Mouse (Mus musculus) A20 (cell line): ENCODE data around the gene Thsd4.
"Not testable (repeated sequence)": the region's sequence is repeated elsewhere in the genome, so short reads cannot be mapped to it uniquely, and the experiment has no call there.

ENCODE experiments used
- DNase-seq: peaks from one replicate; pipeline ENCODE4 v3.0.0-alpha.2; 2011; ENCODE audit warnings: low read depth, low spot score

Gene Thsd4

DNA sequence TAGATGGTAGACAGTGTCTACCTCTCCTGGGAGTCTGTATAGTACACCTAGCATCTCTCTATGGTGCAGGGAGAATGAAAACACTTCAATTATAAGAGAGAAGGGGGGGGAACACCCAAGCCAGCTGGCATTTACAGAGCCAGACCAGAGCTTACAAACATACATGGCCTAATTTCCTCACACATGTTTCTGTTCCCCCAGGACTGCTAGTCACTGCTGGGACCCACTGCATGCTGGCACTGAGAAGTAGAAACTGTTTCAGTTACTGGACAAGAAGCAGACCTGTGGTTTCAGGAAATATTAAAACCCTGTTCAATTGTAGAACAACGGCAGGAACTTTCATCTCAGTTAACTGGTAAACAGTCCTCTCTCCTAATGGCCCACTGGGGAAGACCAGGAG is 308.7 kb downstream of the Thsd4 start:
- DNase-seq: no peak

DNA sequence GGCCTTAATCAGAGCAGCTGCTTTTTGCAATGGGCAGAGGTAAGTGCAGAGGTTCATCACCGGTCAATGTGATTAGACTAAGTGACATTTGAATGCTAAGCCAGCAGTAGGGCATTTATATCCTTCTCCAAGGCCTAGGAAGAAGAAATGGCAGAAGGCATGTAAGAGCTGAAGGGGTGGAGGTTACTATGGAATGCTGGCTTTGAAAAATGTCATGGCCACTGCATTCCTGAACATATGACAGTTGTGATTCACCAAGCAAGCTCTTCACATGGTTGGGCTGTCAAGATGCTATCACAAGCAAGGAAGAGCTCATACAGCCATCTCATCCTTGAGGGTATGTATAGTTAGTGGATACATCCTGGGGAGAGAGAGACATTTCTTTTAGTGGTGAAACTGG is 313.0 kb downstream of the Thsd4 start:
- no peak for DNase-seq

DNA sequence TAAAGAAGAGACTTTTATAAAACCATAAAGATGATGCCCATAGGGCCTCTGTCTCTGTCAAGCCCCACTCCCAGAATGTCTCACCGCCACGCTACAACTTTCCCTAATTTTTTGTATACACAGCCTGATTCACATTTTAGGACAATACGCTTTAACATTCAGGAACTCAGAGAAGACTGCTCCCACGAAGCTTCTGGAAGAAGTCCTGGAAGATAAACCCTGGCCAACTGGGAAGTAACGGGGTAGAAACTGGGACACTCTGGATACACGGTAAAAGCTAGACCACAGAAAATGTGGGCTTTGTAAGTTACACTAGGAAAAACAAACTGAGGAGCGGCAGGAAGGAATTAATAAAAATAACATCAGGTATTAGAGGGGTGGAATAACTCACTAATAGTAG is 318.7 kb downstream of the Thsd4 start:
- no peak for DNase-seq

DNA sequence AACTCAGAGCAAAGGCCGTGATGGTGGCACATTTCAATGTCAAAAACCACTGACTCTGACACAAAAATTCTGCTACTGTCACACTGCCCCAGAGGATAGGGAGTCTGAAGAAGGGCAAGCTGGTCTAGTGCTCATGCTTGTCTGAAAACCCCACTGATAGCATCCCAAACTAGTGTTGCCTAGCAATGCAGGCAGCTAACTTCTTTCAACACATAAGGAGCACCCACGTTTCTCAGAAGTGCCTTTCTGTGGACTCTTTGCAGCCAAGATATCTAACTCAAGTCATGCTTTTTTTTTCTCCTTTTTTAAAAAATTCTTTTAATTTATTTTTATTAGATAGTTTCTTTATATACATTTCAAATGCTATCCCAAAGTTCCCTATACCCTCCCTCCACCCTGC is 321.4 kb downstream of the Thsd4 start:
- no peak for DNase-seq

DNA sequence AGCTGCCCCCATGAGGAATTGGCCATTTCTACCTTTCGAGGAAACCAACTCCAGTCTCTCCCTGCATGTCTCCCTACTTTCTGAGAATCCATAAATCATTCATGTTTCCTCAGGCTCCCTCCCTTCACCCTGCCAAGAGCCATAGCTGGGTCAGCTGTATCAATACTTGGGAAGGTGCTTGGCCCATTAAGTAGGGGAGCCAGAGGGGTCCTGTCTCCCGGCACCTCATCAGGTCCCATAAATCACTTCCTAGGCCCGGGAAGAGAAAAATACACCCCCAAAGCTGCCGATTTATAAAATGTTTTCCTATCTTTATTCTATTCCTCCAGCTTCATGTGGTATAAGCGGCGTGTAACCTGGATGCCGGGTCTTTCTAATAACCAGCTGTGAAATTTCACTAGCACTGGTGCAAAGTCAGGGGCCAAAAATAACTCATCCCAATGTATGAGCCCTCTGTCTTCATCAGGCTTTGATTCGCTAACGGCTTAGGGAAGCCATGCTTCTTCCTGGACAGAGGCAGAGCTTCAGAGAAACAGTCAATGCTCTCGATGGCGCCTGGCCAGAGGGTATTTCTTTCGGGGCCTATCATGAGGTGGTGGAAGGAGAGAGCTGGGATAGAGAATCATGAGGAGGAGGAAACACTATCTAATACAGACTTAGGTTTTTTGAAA is 323.2 kb downstream of the Thsd4 start:
- no peak for DNase-seq

DNA sequence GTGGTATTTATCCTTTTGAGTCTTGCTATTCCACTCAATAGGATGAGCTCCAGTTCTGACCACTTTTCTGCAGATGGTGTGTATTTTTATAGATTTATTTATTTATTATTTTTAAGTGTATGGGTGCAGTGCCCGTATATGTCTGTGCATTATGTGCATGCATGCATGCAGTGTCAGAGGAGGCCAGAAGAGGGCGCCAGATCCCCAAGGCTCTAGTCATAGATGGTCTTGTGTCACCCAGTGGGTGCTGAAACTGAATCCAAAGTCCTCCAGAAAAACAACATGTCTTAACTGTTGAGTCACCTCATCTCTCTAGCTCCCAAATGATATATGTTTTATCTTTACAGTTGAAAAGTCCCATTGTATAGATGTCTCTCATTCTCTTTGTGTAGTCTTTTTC is 326.3 kb downstream of the Thsd4 start:
- peak; percentile 59 for DNase-seq

DNA sequence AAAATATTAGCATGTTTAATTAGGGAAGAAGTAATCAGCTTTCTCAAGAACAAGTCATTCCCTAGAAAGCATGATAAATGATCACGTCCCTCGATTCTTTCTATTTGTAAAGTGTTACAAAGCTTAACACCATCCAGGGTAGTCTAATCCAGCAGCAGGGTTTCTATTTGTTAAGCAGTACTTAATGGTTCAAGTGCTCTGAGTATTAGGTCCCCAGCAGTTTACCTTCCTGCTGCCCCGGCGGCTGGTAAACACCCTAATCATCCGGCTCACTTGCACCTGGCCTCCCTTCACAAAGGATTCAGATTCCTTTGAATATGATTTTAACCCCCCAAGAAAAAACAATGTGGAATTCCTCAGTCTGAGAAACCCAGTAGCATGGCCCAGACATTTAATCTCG is 326.9 kb downstream of the Thsd4 start:
- no peak for DNase-seq

DNA sequence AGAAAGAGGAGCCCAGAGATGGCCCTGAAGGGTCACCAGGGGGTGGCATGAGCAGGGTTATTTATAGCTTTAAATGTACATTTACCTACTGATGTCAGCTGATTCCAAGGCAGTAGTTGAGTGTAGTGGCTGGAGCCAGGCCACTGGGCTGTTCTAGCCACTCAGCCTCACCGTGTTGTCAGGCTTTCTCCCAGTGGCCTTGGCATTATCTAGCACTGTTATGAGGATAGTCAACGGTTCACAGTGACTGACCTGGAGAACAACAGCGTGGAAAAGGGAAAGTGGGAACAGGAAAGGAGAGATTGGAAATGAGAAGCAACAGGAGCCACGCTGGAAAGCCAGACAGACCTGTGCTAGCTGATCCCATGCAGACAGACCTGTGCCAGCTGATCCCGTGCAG is 329.5 kb downstream of the Thsd4 start:
- DNase-seq: no peak

DNA sequence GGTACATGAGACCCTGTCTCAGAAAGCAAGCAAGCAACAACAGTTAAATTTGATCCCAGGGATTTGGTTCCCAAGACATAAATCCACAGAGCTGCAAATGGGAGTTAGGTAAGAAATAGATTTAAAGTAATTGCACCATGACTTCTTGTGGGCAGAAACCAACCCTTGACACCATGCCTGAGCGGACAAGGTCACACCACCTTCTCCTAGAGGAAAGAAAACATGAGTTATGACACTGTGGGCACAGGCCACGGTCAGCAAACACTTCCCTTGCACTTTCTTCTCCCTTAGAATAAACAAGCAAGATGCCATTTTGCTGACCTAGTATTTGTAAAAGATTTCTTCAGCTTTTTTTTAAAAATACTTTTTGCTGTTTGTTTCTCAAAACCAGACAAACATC is 334.4 kb downstream of the Thsd4 start:
- no peak for DNase-seq

DNA sequence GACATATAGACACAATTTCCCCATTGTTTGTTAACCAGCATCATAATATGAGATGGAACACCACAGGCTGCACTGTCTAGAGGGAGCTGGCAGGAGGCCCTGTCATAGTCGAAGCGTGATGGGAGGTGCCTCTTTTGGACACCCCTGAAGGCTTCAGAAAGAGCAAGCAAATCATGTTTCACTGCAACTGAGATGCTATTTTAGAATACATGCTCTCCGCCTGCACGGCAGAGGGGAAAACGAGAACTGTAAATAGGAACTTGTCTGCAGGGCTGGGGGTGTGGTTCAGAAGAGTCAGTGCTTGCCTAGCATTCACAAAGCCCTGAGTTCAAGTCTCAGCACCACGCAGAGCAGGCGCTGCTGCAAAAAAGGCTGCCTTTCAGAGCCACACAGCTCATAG is 334.9 kb downstream of the Thsd4 start:
- peak; percentile 90 for DNase-seq

DNA sequence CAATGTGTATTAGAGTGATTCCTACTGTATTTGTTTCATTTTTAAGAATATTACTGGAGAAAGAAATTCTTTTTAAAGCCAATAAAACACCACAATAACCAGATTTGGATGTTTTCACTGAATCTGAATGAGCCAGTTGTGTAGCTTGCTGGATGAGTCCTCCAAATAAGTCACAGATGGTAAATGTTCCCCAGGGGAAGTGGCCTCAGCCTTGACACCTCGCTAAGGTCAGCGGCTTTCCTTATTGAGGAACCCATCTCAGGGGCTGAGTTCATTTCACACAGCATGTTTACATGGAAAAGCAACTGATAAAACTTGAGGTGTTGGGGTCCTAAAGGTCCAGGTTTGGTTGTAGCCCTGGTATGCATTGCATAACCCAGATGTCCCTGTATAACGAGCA is 337.8 kb downstream of the Thsd4 start:
- DNase-seq: no peak

DNA sequence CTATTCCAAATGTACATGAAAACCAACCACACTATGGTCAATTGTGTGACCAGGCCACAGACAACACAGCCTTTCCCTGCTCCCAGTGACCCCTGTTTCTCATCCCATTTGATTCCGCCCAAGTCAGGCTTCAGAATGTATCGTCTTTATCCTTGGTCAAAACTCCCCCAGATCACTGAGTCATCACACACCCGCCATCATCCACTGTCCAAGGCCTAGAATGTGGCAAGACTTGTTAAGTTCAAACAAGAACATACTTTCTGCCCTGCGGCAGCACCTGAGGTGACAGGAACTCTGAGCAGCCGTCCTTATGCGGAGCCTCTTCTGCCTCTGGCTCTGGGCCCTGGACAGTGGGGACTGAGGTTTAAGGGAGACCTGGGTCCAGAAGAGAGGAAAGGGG is 339.5 kb downstream of the Thsd4 start:
- no peak for DNase-seq

DNA sequence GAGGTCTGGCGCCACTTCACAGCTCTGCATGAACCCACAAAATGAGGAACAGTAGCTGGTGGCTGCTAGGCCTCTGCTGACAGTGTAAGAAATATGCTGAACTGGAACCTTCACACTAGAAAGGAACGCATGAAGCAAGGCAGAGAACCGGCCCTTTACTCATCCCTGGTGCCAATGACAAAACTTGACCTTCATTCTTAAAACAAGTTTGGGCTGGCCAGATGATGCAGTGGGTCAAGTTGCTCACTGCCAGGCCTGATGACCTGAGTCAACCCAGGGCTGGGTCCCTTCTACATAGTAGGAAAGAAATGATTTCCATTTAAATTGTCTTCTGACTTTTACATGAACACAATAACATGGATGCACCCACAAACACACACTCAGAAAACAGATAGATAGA is 340.9 kb downstream of the Thsd4 start:
- no peak for DNase-seq

DNA sequence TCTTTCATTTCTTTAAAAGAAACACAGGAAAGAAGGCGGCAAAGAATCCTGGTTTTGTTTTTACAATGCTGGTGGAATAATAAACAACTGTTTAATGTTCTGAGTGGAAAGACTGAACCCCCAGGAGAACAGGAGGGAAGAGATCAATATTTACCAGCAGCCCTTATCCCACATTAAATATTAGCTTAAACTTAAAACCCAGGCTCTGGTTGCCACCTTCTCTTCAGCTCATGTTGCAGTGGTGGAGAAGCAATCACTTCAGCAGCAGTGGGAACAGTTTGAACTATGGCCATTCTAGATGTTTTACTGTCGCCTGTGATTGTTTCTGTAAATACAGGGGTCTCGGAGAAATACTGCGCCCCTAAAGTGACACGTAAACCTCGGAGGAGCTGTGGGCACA is 341.7 kb downstream of the Thsd4 start:
- no peak for DNase-seq

DNA sequence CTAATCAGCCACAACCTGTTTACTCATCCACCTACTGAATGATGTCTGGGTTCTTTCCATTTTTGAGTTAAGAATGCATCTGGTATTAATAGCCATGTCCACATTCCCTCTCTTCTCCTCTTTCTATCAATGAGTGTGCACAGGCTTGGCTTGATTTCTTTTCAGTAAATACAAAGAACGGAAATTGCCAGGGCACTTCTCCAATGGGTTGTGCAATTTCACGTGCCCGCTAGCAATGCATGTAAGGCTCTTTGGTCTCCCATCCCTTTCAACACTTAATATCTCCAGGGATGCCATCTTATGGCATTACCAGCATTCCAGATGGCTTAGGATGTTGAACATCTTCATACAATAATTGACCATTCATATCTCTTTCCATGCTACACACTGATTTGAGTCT is 345.5 kb downstream of the Thsd4 start:
- no peak for DNase-seq

DNA sequence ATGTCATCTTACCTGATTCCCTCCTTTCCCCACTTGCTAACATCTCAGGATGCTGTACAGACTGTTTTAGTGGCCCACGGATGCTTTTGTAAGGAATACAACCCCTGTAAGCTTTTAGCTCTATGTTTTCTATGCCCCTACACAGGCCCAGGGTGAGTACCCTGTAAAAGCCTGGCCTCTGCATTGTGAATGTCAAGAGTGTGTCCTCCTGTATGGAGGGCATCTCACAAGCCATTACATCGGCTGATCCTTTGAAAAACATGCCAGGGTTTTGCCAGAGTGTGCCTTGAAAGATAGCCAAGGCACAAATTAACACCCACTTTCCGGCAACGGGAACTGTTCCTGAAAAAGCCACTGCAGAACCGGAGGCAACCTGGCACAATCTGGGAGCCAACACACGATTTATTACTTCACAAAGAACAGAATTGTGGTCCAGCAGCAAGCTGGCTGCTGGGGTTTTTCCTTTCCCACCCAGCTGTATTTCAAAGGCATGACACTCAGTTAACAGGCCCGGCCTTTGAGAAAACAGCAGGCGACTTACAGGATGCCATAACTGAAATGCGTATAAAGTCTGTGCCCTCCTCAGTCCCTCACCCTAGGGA is 349.3 kb downstream of the Thsd4 start:
- DNase-seq: not testable (repeated sequence)

DNA sequence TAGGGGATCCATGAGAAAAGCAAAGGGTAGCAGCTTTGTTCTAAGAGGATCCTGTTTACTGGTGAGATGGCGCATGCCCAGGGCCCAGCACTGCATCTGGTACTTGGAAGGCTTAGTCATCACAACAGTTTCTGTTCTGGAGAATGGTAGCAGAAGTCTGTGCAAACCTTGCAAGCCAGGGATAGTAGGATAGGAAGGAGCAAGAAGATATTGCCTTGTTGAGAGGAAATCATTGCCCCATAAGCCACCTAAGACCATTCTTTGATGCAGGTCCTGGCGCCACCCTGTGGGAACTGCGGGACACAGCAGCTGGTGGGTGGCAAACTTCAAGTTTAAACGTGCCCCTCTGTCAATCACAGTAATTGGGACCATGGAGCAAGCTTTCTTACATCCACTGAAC is 354.9 kb downstream of the Thsd4 start:
- DNase-seq: peak; percentile 34

DNA sequence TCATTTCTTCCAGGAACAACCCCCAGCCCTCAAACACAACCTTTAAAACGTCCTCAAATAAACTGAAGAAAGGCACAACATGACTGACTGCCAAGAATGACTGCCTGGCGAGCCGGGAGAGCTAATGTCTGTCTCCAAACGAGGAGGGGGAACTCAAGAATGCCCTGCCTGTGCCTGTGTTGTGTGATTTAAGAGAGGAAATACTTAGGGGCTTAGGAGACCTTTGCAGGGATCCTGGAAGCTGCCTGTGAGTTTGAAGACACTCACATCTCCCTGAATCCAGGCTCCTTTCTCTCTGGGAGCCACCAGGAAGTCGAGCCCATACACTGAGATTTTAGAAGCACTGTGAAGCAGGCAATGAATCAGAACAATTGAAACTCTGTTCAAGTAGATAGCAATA is 361.0 kb downstream of the Thsd4 start:
- no peak for DNase-seq

DNA sequence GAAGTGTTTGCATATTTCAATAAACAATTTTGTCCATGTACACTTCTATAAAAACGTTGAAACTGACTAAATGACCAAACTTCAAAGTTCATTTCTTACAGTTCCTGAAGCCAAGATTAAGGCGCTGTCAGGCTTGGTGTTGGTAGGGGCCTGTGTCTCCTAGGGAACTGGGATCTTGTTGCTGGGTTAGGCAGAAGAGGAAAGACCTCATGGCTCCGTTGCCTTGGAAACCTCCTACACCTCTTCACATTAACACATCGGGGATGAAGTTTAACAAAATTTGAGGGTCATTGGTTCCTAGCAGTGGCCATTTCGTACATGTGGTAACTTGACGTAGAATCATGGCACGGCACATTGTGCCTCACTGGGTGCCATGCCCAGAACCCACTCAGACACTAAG is 361.7 kb downstream of the Thsd4 start:
- DNase-seq: no peak

DNA sequence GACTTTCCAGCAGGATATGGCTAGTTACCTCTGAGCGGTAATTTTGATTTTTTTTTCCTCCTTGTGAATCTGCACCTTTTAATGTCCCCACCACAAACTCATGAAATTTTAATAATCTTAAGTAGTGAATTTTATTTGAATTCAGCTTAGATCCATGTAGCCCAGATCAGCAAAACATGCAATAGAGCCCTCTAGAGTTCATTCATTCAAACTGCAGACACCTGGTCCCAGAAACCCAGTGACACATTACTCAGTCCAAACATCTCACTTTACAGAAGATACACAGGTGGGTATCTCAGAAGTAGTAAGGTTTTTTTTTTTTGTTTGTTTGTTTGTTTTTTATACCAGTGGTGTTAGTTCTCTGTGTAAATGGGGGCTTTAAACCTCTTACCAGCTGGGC is 368.9 kb downstream of the Thsd4 start:
- DNase-seq: peak; percentile 16

DNA sequence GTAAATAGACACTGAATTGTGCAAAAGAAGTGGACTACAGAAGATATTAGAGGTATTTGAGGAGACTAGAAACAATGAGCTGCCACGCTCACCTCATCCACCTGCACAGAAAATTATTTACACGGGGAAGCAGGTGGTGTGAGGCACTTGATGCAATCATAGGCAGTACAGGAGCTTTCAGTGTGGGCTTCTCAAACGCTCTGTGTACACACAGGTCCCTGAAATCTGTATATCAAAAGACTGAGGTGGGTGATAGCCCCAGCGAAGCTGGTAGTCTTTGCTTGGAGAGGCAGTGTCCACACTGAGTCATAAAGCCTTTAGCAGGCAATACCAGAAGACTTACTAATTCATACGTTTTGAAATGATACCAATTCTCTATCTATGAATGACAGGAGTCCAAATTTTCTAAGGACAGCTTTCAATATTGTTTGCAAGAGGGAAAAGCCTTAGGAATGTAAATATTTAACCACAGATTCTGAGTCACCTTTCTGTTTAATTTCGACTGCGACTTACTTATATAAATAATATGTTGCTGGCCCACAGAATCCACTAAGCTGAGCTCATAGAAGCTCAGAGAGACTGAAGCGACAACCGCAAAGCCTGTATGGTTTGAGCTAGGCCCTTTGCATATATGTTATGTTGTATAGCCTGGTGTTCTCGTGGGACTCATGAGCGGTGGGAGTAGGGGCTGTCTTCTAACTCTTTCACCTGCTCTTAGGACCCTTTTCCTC is 369.8 kb downstream of the Thsd4 start:
- DNase-seq: no peak

DNA sequence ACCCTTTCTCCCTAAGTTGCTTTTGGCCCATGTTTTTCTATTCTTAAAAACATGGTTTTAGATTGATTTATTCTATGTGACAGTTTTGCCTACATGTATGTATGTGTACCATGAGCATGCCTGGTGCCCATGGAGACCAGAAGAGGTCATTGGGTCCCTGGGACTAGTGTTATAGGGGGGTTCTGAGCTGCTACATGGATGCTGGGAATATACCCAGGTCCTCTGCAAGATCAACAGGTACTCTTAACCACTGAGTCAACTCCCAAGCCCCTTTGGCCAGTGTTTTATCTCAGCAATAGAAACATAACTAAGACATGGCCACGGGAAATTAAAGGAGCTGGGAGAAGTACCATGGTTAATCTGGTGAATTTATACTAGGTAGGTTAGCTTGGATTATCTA is 371.3 kb downstream of the Thsd4 start:
- no peak for DNase-seq

DNA sequence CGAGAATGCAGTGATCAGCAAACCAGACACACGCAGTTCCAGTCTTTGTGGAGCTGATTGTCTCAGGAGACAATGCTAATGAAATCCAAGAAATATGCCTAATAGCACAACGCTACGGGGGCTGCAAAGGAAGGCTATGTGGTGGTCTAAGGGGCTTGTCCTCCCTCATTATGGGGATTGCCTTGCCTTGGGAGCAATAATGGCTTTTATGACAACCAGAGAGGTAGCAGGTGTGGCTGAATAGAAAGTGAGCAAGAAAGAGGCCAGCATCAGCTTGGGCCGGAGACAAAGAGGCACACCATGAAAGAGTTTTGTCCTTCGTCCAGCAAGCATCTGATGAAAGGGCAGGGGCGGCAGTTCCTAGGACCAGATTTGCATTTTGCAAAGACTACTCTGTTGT is 372.9 kb downstream of the Thsd4 start:
- DNase-seq: no peak
